Mouse (Mus musculus) embryonic facial prominence, embryonic 13.5 days (tissue): ENCODE measurements around the gene Vav2. TPM values are rescaled to one million over a fixed set of nuclear protein-coding genes. Genes with fewer than 3 reads are reported as not detected.

Experiments used
- ATAC-seq: fragments of 200-750 bp; cut with Nextera tagmentation; 2 replicates; pipeline ENCODE4 v1.8.0; 2017; ENCODE audit warnings: low read depth; ENCODE audit not compliant: insufficient number of reproducible peaks, insufficient read depth, low FRiP score, low TSS enrichment
- H3K27ac ChIP-seq: fragments of 300-500 bp; sonication (generic); 2 replicates; pipeline ENCODE4 v1.5.1; 2015; ENCODE audit warnings: moderate library complexity, mild to moderate bottlenecking, inconsistent platforms
- H3K27me3 ChIP-seq: fragments of 300-500 bp; sonication (generic); 2 replicates; pipeline ENCODE4 v1.6.1; 2015; ENCODE audit warnings: mild to moderate bottlenecking, inconsistent platforms
- H3K36me3 ChIP-seq: fragments of 300-500 bp; sonication (generic); 2 replicates; pipeline ENCODE4 v1.6.1; 2015; ENCODE audit warnings: mild to moderate bottlenecking, inconsistent platforms
- H3K4me1 ChIP-seq: fragments of 300-500 bp; sonication (generic); 2 replicates; pipeline ENCODE4 v1.6.1; 2015; ENCODE audit warnings: inconsistent platforms
- H3K4me2 ChIP-seq: fragments of 300-500 bp; sonication (generic); 2 replicates; pipeline ENCODE4 v1.6.1; 2015; ENCODE audit warnings: moderate library complexity, mild to moderate bottlenecking, inconsistent platforms
- H3K4me3 ChIP-seq: fragments of 300-500 bp; sonication (generic); 2 replicates; pipeline ENCODE4 v1.5.1; 2015; ENCODE audit warnings: mild to moderate bottlenecking, inconsistent platforms
- H3K9ac ChIP-seq: fragments of 300-500 bp; sonication (generic); 2 replicates; pipeline ENCODE4 v1.6.1; 2015; ENCODE audit warnings: mild to moderate bottlenecking, inconsistent platforms
- H3K9me3 ChIP-seq: fragments of 300-500 bp; sonication (generic); 2 replicates; pipeline ENCODE4 v1.6.1; 2016; ENCODE audit warnings: inconsistent platforms
- WGBS: fragments of 180-500 bp; shearing (Covaris S2); methylation state at CpG from one replicate; pipeline ENCODE4 v1.1.7; 2015; ENCODE audit warnings: mixed read lengths; 5-methylcytosine and 5-hydroxymethylcytosine counted together
- polyA plus RNA-seq: library from polyadenylated mRNA; unstranded; fragments of >200 nt; fragmentation: Nextera tagmentation; extraction: Ambion mirVana; gene quantifications from 2 replicates; pipeline ENCODE4 v1.2.1, GENCODE M21; 2015

Vav2 gene
- polyA plus RNA-seq = 5.2 and 5.4 TPM in 2 replicates

- 1% methylated on average over 58 of the region's 58 CpGs for WGBS
- Histone ChIP-seq H3K4me1 (peaks cover 38% of the 10 kb centered on the region), H3K9me3 (no peaks in the 10 kb centered on the region), H3K4me3 (peak within 1 kb of the TSS; percentile 89), H3K4me2 (peak within 1 kb of the TSS; percentile 99), H3K27ac (peak within 1 kb of the TSS; percentile 73), H3K9ac (peak within 1 kb of the TSS; percentile 84), H3K36me3 (no peaks in the 10 kb centered on the region), H3K27me3 (no peaks in the 10 kb centered on the region)
- ATAC-seq = peak; percentile 89
Measured at GRCm38 (mm10) chr2:27426855-27427457, at the start of gene Vav2. Gene Vav2, minus strand, starts transcription at chr2:27427033.

GRCm38 (mm10) chr2:27475495-27476302 lies 48.9 kb upstream of the Vav2 start:
- under 1% methylated on average over 75 of the region's 96 CpGs for WGBS
- no peaks in the 10 kb centered on the region for H3K27me3 ChIP-seq
- H3K4me2 ChIP-seq = peak overlapping the region; percentile 74
- H3K4me3 ChIP-seq = peak overlapping the region; percentile 98
- H3K9me3 ChIP-seq = no peaks in the 10 kb centered on the region
- H3K36me3 ChIP-seq = peaks cover 11% of the 10 kb centered on the region
- ATAC-seq = peak; percentile 97
- H3K9ac ChIP-seq = peak overlapping the region; percentile 98
- peaks cover 45% of the 10 kb centered on the region for H3K4me1 ChIP-seq
- peak overlapping the region; percentile 97 for H3K27ac ChIP-seq

- ATAC-seq = peak; percentile 15; the same call in 1 of the 2 replicates
- Histone ChIP-seq H3K4me1 (peaks cover 53% of the 10 kb centered on the region), H3K36me3 (peaks cover 18% of the 10 kb centered on the region), H3K4me2 (peak overlapping the region; percentile 74), H3K9ac (peak overlapping the region; percentile 98), H3K9me3 (no peaks in the 10 kb centered on the region), H3K27ac (peak overlapping the region; percentile 97), H3K27me3 (no peaks in the 10 kb centered on the region), H3K4me3 (peak overlapping the region; percentile 98)
- under 1% methylated on average over 83 of the region's 84 CpGs for WGBS
Measured at GRCm38 (mm10) chr2:27474621-27475484, 48.0 kb upstream of the Vav2 start.

- Histone ChIP-seq H3K4me2 (peak overlapping the region; percentile 74), H3K9me3 (no peaks in the 10 kb centered on the region), H3K27me3 (no peaks in the 10 kb centered on the region), H3K27ac (no peak overlapping the region), H3K36me3 (peaks cover 21% of the 10 kb centered on the region), H3K4me1 (peaks cover 61% of the 10 kb centered on the region), H3K4me3 (peak overlapping the region; percentile 98), H3K9ac (peak overlapping the region; percentile 98)
- ATAC-seq = no peak
- whole genome bisulfite sequencing = 19% methylated on average over 4 of the region's 4 CpGs
Measured at GRCm38 (mm10) chr2:27473911-27474310, 47.1 kb upstream of the Vav2 start.

- Histone ChIP-seq H3K4me1 (peaks cover 64% of the 10 kb centered on the region), H3K27me3 (no peaks in the 10 kb centered on the region), H3K36me3 (peaks cover 26% of the 10 kb centered on the region), H3K9me3 (no peaks in the 10 kb centered on the region), H3K4me3 (peak overlapping the region; percentile 98), H3K9ac (peak overlapping the region; percentile 98; the same call in 1 of the 2 replicates), H3K4me2 (peak overlapping the region; percentile 74), H3K27ac (no peak overlapping the region)
- ATAC-seq = no peak
- 50% methylated on average over 7 of the region's 7 CpGs for WGBS
Measured at GRCm38 (mm10) chr2:27473061-27473765, 46.4 kb upstream of the Vav2 start.

- H3K4me3 ChIP-seq = no peak overlapping the region
- no peak for ATAC-seq
- H3K27ac ChIP-seq = no peak overlapping the region
- no peak overlapping the region; the same call in 1 of the 2 replicates for H3K4me2 ChIP-seq
- H3K27me3 ChIP-seq = no peaks in the 10 kb centered on the region
- peaks cover 60% of the 10 kb centered on the region for H3K4me1 ChIP-seq
- peak overlapping the region; percentile 36; the same call in 1 of the 2 replicates for H3K9ac ChIP-seq
- peaks cover 46% of the 10 kb centered on the region for H3K36me3 ChIP-seq
- no peaks in the 10 kb centered on the region for H3K9me3 ChIP-seq
Measured at GRCm38 (mm10) chr2:27471170-27471584, 44.3 kb upstream of the Vav2 start.

GRCm38 (mm10) chr2:27470535-27470934 lies 43.7 kb upstream of the Vav2 start:
- Histone ChIP-seq H3K27me3 (no peaks in the 10 kb centered on the region), H3K4me3 (no peak overlapping the region), H3K4me1 (peaks cover 64% of the 10 kb centered on the region), H3K4me2 (no peak overlapping the region), H3K36me3 (peaks cover 52% of the 10 kb centered on the region), H3K27ac (no peak overlapping the region), H3K9ac (peak overlapping the region; percentile 32; the same call in 1 of the 2 replicates), H3K9me3 (no peaks in the 10 kb centered on the region)
- 95% methylated on average over 2 of the region's 2 CpGs for WGBS
- ATAC-seq = no peak

GRCm38 (mm10) chr2:27469991-27470355 lies 43.1 kb upstream of the Vav2 start:
- peaks cover 57% of the 10 kb centered on the region for H3K36me3 ChIP-seq
- H3K4me2 ChIP-seq = no peak overlapping the region; the same call in 1 of the 2 replicates
- no peaks in the 10 kb centered on the region for H3K27me3 ChIP-seq
- no peak overlapping the region for H3K27ac ChIP-seq
- 70% methylated on average over 3 of the region's 3 CpGs for WGBS
- H3K4me3 ChIP-seq = no peak overlapping the region
- no peaks in the 10 kb centered on the region for H3K9me3 ChIP-seq
- peak overlapping the region; percentile 32 for H3K9ac ChIP-seq
- no peak for ATAC-seq
- peaks cover 64% of the 10 kb centered on the region for H3K4me1 ChIP-seq

- Histone ChIP-seq H3K27me3 (no peaks in the 10 kb centered on the region), H3K4me2 (no peak overlapping the region), H3K9me3 (no peaks in the 10 kb centered on the region), H3K36me3 (peaks cover 62% of the 10 kb centered on the region), H3K27ac (no peak overlapping the region), H3K4me3 (no peak overlapping the region), H3K4me1 (peaks cover 64% of the 10 kb centered on the region), H3K9ac (peak overlapping the region; percentile 32; the same call in 1 of the 2 replicates)
- ATAC-seq = no peak
- WGBS = 66% methylated on average over 4 of the region's 4 CpGs
Measured at GRCm38 (mm10) chr2:27469292-27469990, 42.6 kb upstream of the Vav2 start.

GRCm38 (mm10) chr2:27462901-27463300 lies 36.1 kb upstream of the Vav2 start:
- WGBS = 92% methylated on average over 4 of the region's 4 CpGs
- Histone ChIP-seq H3K27ac (no peak overlapping the region), H3K4me2 (no peak overlapping the region)

More at GRCm38 (mm10) chr2:27462901-27463300, 36.1 kb upstream of the Vav2 start:
- Histone ChIP-seq H3K9me3 (no peaks in the 10 kb centered on the region), H3K27me3 (no peaks in the 10 kb centered on the region), H3K9ac (no peak overlapping the region), H3K4me1 (peaks cover 8% of the 10 kb centered on the region; the same call in 1 of the 2 replicates), H3K36me3 (peaks cover 96% of the 10 kb centered on the region), H3K4me3 (no peak overlapping the region)
- no peak for ATAC-seq
